Mouse (Mus musculus): ENCODE measurements at regions not wholly inside any gene's neighbourhood (a gene's known extent, or its start where the extent isn't known, plus 50 kb on each side); places are given as distances from the start of the nearest gene placed in this dataset.
A peak's percentile ranks its signal among the peaks of the same experiment; 100 is the strongest.

DNA sequence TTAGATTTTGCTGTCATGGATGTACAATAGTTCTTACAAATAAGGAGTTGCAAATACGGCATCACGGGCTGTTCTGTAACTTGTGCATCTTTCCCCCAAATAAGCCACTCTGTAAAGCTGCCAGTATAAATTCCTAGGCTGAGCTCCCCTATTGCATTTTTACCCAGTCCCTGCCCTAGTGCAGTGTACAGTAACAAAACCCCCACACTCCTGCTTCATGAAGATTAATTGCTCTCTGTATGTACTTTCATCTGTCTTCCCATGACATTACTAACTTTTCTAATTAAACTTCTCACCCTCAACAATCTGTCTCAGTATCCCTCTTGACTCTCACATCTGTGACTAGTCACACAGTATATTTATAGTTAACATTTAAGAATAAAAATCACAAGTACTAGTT is 73.4 kb downstream of the Tm4sf1 start:
- DNase-seq, result no peak
- no peak for TF ChIP-seq CTCF (conservative IDR thresholded peaks at IDR 0.05; ENCODE audit: insufficient read depth, insufficient read length, low read depth, low read length)
- no peak for TF ChIP-seq POLR2A (IDR thresholded peaks at IDR 0.05; ENCODE audit: low read depth, low read length)
- H3K36me3 ChIP-seq (ENCODE audit: control insufficient read depth, insufficient read depth, low read length), result no peaks in the 10 kb centered on the region
- no peak overlapping the region for H3K4me3 ChIP-seq (ENCODE audit: insufficient read depth, low read depth, low read length)
- no peaks in the 10 kb centered on the region for H3K4me1 ChIP-seq (ENCODE audit: control insufficient read depth, insufficient read depth, low read length)
- H3K27me3 ChIP-seq (replicated peaks; ENCODE audit: control insufficient read depth, insufficient read depth, low read length), result no peaks in the 10 kb centered on the region
- 48% methylated on average over 2 of the region's 2 CpGs for WGBS
- H3K27ac ChIP-seq (ENCODE audit: insufficient read depth, low read depth, low read length), result no peak overlapping the region

GRCm38 (mm10) chr3:57223773-57224172 is 78.0 kb downstream of the Tm4sf1 start:
- DNase-seq, result no peak
- Histone ChIP-seq H3K36me3 (ENCODE audit: control insufficient read depth, insufficient read depth, low read length) (no peaks in the 10 kb centered on the region), H3K27ac (ENCODE audit: insufficient read depth, low read depth, low read length) (no peak overlapping the region), H3K4me3 (ENCODE audit: insufficient read depth, low read depth, low read length) (no peak overlapping the region), H3K4me1 (ENCODE audit: control insufficient read depth, insufficient read depth, low read length) (no peaks in the 10 kb centered on the region), H3K27me3 (replicated peaks; ENCODE audit: control insufficient read depth, insufficient read depth, low read length) (no peaks in the 10 kb centered on the region)
- TF ChIP-seq POLR2A (IDR thresholded peaks at IDR 0.05; ENCODE audit: low read depth, low read length) (no peak), CTCF (conservative IDR thresholded peaks at IDR 0.05; ENCODE audit: insufficient read depth, insufficient read length, low read depth, low read length) (no peak)
- 73% methylated on average over 2 of the region's 2 CpGs for WGBS

DNA sequence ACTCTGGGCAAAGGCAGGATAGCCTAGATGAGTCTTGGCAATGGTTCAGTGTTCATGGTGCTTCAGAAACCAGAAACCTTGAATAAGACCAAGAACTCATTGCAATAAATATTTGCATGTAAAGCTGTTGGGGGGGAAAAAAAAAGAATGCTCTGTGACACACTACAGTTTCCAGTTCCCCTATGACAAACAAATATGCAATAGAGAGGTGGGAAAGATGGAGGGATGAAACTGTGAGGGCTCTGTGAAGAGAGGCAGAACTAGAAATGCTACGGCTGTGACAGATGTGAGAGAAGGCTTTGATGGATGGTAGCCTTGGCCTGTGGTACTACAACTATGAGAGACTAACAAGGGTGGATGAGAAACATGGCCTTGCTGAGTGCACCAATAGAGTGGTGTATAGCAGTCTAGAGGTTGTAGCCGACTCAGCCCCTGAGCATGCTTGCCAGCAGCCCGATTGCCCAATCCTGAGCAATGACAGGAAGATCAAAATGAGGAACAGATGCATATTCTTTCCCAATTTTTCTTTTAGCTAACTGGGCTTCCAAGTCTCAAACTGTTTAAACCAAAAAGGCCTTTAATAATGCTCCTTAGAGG is 79.4 kb downstream of the Tm4sf1 start:
- 82% methylated on average over 3 of the region's 3 CpGs for WGBS
- TF ChIP-seq POLR2A (IDR thresholded peaks at IDR 0.05; ENCODE audit: low read depth, low read length) (no peak), CTCF (conservative IDR thresholded peaks at IDR 0.05; ENCODE audit: insufficient read depth, insufficient read length, low read depth, low read length) (no peak)
- Histone ChIP-seq H3K4me1 (ENCODE audit: control insufficient read depth, insufficient read depth, low read length) (no peaks in the 10 kb centered on the region), H3K36me3 (ENCODE audit: control insufficient read depth, insufficient read depth, low read length) (no peaks in the 10 kb centered on the region), H3K27me3 (replicated peaks; ENCODE audit: control insufficient read depth, insufficient read depth, low read length) (no peaks in the 10 kb centered on the region), H3K4me3 (ENCODE audit: insufficient read depth, low read depth, low read length) (no peak overlapping the region), H3K27ac (ENCODE audit: insufficient read depth, low read depth, low read length) (no peak overlapping the region)
- no peak for DNase-seq

DNA sequence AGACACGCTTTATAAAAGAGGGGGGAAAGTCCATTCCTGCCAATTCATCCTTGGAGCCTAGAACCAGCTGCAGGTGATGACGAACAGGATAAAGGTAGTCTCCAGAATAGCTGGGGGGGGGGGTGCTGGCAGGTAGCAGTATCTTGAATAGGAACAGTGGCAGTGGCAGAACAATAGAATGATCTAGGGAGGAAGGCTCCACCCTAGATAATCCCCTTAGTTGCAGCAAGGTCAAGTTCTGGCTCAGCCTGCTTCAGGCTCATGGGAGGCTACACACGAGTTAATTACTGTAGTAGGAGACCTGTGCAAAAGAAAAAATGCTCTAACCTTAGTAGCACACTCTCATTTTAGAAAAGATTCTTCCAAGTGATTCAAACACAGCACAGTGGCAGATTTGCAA is 83.4 kb downstream of the Tm4sf1 start:
- H3K36me3 ChIP-seq (ENCODE audit: control insufficient read depth, insufficient read depth, low read length), result no peaks in the 10 kb centered on the region
- H3K27ac ChIP-seq (ENCODE audit: insufficient read depth, low read depth, low read length), result no peak overlapping the region
- WGBS, result 41% methylated on average over 3 of the region's 3 CpGs
- TF ChIP-seq POLR2A (IDR thresholded peaks at IDR 0.05; ENCODE audit: low read depth, low read length) (no peak), CTCF (conservative IDR thresholded peaks at IDR 0.05; ENCODE audit: insufficient read depth, insufficient read length, low read depth, low read length) (no peak)
- H3K4me3 ChIP-seq (ENCODE audit: insufficient read depth, low read depth, low read length), result no peak overlapping the region
- no peak for DNase-seq
- H3K27me3 ChIP-seq (replicated peaks; ENCODE audit: control insufficient read depth, insufficient read depth, low read length), result no peaks in the 10 kb centered on the region
- H3K4me1 ChIP-seq (ENCODE audit: control insufficient read depth, insufficient read depth, low read length), result no peaks in the 10 kb centered on the region

- Histone ChIP-seq H3K27ac (ENCODE audit: insufficient read depth, low read depth, low read length) (no peak overlapping the region), H3K27me3 (replicated peaks; ENCODE audit: control insufficient read depth, insufficient read depth, low read length) (no peaks in the 10 kb centered on the region), H3K36me3 (ENCODE audit: control insufficient read depth, insufficient read depth, low read length) (no peaks in the 10 kb centered on the region), H3K4me1 (ENCODE audit: control insufficient read depth, insufficient read depth, low read length) (no peaks in the 10 kb centered on the region), H3K4me3 (ENCODE audit: insufficient read depth, low read depth, low read length) (no peak overlapping the region)
- TF ChIP-seq POLR2A (IDR thresholded peaks at IDR 0.05; ENCODE audit: low read depth, low read length), result no peak
- TF ChIP-seq CTCF (conservative IDR thresholded peaks at IDR 0.05; ENCODE audit: insufficient read depth, insufficient read length, low read depth, low read length), result 0 out of 2 replicates have a peak, but pooled peaks have one; percentile 18
- 21% methylated on average over 3 of the region's 3 CpGs for WGBS
- DNase-seq, result peak; percentile 59
These were observed 97.6 kb downstream of the Tm4sf1 start for GRCm38 (mm10) chr3:57204066-57204723.

- TF ChIP-seq POLR2A (IDR thresholded peaks at IDR 0.05; ENCODE audit: low read depth, low read length) (no peak), CTCF (conservative IDR thresholded peaks at IDR 0.05; ENCODE audit: insufficient read depth, insufficient read length, low read depth, low read length) (no peak)
- H3K36me3 ChIP-seq (ENCODE audit: control insufficient read depth, insufficient read depth, low read length), result no peaks in the 10 kb centered on the region
- H3K4me1 ChIP-seq (ENCODE audit: control insufficient read depth, insufficient read depth, low read length), result no peaks in the 10 kb centered on the region
- WGBS, result 74% methylated on average over 4 of the region's 4 CpGs
- no peaks in the 10 kb centered on the region for H3K27me3 ChIP-seq (replicated peaks; ENCODE audit: control insufficient read depth, insufficient read depth, low read length)
- H3K4me3 ChIP-seq (ENCODE audit: insufficient read depth, low read depth, low read length), result no peak overlapping the region
- peak; percentile 2 for DNase-seq
- H3K27ac ChIP-seq (ENCODE audit: insufficient read depth, low read depth, low read length), result no peak overlapping the region
These were observed 98.4 kb downstream of the Tm4sf1 start for GRCm38 (mm10) chr3:57203418-57203817.

DNA sequence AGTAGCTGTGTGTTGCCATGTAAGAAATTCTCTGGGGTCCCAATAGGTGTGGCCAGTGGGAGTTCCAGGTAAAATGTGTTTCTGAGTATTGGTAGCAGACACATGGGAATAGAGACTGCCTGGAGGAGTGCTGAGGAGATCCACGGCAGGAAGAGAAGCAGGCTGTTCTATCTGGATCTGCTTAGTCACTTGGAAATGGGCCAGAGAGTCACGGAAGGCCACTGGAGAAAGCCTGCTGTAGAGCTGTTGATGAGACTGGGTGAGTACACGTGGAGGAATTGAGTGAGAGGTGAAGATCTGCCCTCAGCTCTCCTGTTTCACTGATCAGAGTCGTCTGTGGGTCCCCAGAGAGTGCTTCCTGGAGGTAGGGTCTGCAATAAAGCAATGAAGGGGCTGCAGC is 120.2 kb downstream of the Tm4sf1 start:
- no peaks in the 10 kb centered on the region for H3K27me3 ChIP-seq (replicated peaks; ENCODE audit: control insufficient read depth, insufficient read depth, low read length)
- no peak for TF ChIP-seq CTCF (conservative IDR thresholded peaks at IDR 0.05; ENCODE audit: insufficient read depth, insufficient read length, low read depth, low read length)
- TF ChIP-seq POLR2A (IDR thresholded peaks at IDR 0.05; ENCODE audit: low read depth, low read length), result no peak
- no peak overlapping the region for H3K27ac ChIP-seq (ENCODE audit: insufficient read depth, low read depth, low read length)
- no peaks in the 10 kb centered on the region for H3K36me3 ChIP-seq (ENCODE audit: control insufficient read depth, insufficient read depth, low read length)
- 26% methylated on average over 4 of the region's 4 CpGs for WGBS
- H3K4me1 ChIP-seq (ENCODE audit: control insufficient read depth, insufficient read depth, low read length), result no peaks in the 10 kb centered on the region
- no peak overlapping the region for H3K4me3 ChIP-seq (ENCODE audit: insufficient read depth, low read depth, low read length)
- DNase-seq, result no peak

Data from kidney, adult 2 months (tissue).